Mouse (Mus musculus): ENCODE measurements around the gene Uqcc1.

GRCm38 (mm10) chr2:155819392-155819448 lies 110.9 kb downstream of the Uqcc1 start, which contains the start of gene BC029722:
- no peak for TF ChIP-seq CTCF (IDR thresholded peaks at IDR 0.05; ENCODE audit: low read depth, low read length)
- no peak for TF ChIP-seq POLR2AphosphoS5 (IDR thresholded peaks at IDR 0.05; ENCODE audit: insufficient replicate concordance, low read depth, low read length)

All from G1E (cell line).